Mouse (Mus musculus) stomach, embryonic 14.5 days (tissue): ENCODE results near the gene Slc10a4. TPM values are rescaled to one million over a fixed set of nuclear protein-coding genes. Genes with fewer than 3 reads are reported as not detected.

Source experiments
- ATAC-seq: fragments of 200-750 bp; cut with Nextera tagmentation; 2 replicates; pipeline ENCODE4 v1.8.0; 2017; ENCODE audit warnings: low read depth, moderate TSS enrichment; ENCODE audit not compliant: insufficient number of reproducible peaks, insufficient read depth, low FRiP score
- H3K27ac ChIP-seq: fragments of 300-500 bp; sonication (generic); 2 replicates; pipeline ENCODE4 v1.5.1; 2014; ENCODE audit warnings: mild to moderate bottlenecking, low read length, moderate library complexity, mixed read lengths
- H3K27me3 ChIP-seq: fragments of 300-500 bp; sonication (generic); 2 replicates; pipeline ENCODE4 v1.6.1; 2014; ENCODE audit warnings: low read length, control low read depth, mixed read lengths; ENCODE audit not compliant: control insufficient read depth, insufficient read depth
- H3K36me3 ChIP-seq: fragments of 300-500 bp; sonication (generic); 2 replicates; pipeline ENCODE4 v1.6.1; 2014; ENCODE audit warnings: mild to moderate bottlenecking, control low read depth, low read length, moderate library complexity, mixed read lengths; ENCODE audit not compliant: control insufficient read depth, insufficient read depth
- H3K4me1 ChIP-seq: fragments of 300-500 bp; sonication (generic); 2 replicates; pipeline ENCODE4 v1.6.1; 2014; ENCODE audit warnings: low read length, control low read depth, mixed read lengths; ENCODE audit not compliant: control insufficient read depth, insufficient read depth
- H3K4me2 ChIP-seq: fragments of 300-500 bp; sonication (generic); replicated peaks from 2 replicates; pipeline ENCODE4 v1.6.1; 2014; ENCODE audit warnings: low read depth, low read length, control low read depth
- H3K4me3 ChIP-seq: fragments of 300-500 bp; sonication (generic); 2 replicates; pipeline ENCODE4 v1.5.1; 2014; ENCODE audit warnings: low read depth, low read length, control low read depth
- H3K9ac ChIP-seq: fragments of 300-500 bp; sonication (generic); replicated peaks from 2 replicates; pipeline ENCODE4 v1.6.1; 2014; ENCODE audit warnings: low read depth, mild to moderate bottlenecking, control low read depth, low read length, moderate library complexity, mixed read lengths
- H3K9me3 ChIP-seq: fragments of 300-500 bp; sonication (generic); 2 replicates; pipeline ENCODE4 v1.6.1; 2016; ENCODE audit warnings: low read depth, low read length, control low read depth; ENCODE audit not compliant: control insufficient read depth
- WGBS: fragments of 180-500 bp; shearing (Covaris S2); extraction: QIAGEN DNeasy Blood & Tissue Kit; methylation state at CpG from one replicate; pipeline ENCODE4 v1.1.7; 2014; 5-methylcytosine and 5-hydroxymethylcytosine counted together
- polyA plus RNA-seq: library from polyadenylated mRNA; unstranded; fragments of >200 nt; fragmentation: Nextera tagmentation; extraction: Ambion mirVana; gene quantifications from 2 replicates; pipeline ENCODE4 v1.2.1, GENCODE M21; 2014

Gene Slc10a4
- polyA plus RNA-seq, 1 experiment from 2014 or later = 14.2 TPM

DNA sequence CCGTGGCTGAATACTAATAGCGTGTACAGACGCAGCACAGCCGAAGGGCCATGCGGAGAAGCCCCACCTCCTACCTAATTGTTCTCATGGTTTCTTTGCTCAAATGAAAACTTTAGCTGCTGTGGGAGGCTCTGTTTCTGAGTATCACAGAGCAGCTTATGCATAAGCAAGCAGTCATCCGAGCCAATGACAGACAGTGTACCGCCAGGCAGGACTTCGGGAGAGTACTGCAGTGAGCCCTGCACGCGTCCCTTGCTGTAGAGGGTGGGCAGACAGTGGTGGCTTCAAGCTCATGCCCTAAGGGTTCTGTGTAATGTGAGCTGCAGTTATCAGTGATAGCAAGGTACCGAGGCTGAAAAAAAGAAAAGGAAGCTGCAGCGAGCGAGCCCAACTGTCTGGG, 22.0 kb downstream of the Slc10a4 start:
- Histone ChIP-seq H3K4me3 (no peak overlapping the region), H3K27me3 (no peaks in the 10 kb centered on the region), H3K9me3 (no peaks in the 10 kb centered on the region), H3K36me3 (peaks cover 31% of the 10 kb centered on the region), H3K4me1 (no peaks in the 10 kb centered on the region), H3K9ac (no peak overlapping the region), H3K4me2 (no peak overlapping the region), H3K27ac (no peak overlapping the region)
- WGBS = 76% methylated on average over 13 of the region's 13 CpGs
- ATAC-seq = no peak

- Histone ChIP-seq H3K9ac (no peak overlapping the region), H3K27me3 (no peaks in the 10 kb centered on the region), H3K27ac (no peak overlapping the region), H3K4me3 (no peak overlapping the region), H3K9me3 (no peaks in the 10 kb centered on the region), H3K4me1 (no peaks in the 10 kb centered on the region), H3K4me2 (no peak overlapping the region), H3K36me3 (peaks cover 38% of the 10 kb centered on the region)
- ATAC-seq = no peak
- 82% methylated on average over 11 of the region's 11 CpGs for WGBS
These were observed 25.8 kb downstream of the Slc10a4 start for GRCm38 (mm10) chr5:73032481-73032880.

GRCm38 (mm10) chr5:73044055-73044454, 37.4 kb downstream of the Slc10a4 start:
- Histone ChIP-seq H3K4me3 (no peak overlapping the region), H3K4me2 (no peak overlapping the region), H3K27ac (no peak overlapping the region), H3K4me1 (no peaks in the 10 kb centered on the region), H3K9ac (no peak overlapping the region), H3K27me3 (no peaks in the 10 kb centered on the region), H3K36me3 (peaks cover 30% of the 10 kb centered on the region), H3K9me3 (peaks cover 3% of the 10 kb centered on the region; the same call in 1 of the 2 replicates)
- 99% methylated on average over 2 of the region's 2 CpGs for WGBS
- no peak for ATAC-seq

DNA sequence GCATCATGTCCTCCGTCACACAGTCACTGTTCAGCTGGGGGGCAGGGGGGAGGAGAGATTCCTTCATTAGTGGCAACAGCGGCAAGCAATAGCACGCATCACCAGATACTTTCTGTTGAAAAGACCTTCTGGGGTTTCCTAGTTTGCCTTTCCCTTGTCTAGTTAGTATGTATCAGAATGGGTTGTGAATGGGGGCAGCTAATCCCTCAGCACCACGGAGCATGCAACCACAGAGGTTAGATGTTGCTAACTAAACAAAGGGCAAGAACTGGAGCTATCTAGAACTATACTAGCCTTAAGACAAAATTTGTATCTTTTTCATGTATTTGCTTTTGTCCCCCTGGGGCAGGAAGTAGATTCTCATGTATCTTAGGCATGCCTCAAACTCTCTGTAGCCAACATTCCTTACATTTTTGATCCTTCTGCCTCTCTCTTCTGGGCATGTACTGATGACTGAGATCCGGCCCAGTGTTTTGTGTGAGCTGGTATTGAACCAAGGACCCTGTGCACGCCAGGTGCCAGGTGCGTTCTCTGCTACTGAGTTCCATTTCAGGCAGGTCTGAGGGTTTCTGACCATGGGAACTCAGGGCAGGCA, 41.1 kb downstream of the Slc10a4 start:
- H3K27me3 ChIP-seq = no peaks in the 10 kb centered on the region
- ATAC-seq = no peak
- H3K27ac ChIP-seq = no peak overlapping the region
- H3K4me3 ChIP-seq = no peak overlapping the region
- 68% methylated on average over 7 of the region's 7 CpGs for whole genome bisulfite sequencing
- H3K36me3 ChIP-seq = peaks cover 50% of the 10 kb centered on the region
- no peaks in the 10 kb centered on the region for H3K4me1 ChIP-seq
- H3K9me3 ChIP-seq = peaks cover 3% of the 10 kb centered on the region; the same call in 1 of the 2 replicates
- no peak overlapping the region for H3K4me2 ChIP-seq
- no peak overlapping the region for H3K9ac ChIP-seq

DNA sequence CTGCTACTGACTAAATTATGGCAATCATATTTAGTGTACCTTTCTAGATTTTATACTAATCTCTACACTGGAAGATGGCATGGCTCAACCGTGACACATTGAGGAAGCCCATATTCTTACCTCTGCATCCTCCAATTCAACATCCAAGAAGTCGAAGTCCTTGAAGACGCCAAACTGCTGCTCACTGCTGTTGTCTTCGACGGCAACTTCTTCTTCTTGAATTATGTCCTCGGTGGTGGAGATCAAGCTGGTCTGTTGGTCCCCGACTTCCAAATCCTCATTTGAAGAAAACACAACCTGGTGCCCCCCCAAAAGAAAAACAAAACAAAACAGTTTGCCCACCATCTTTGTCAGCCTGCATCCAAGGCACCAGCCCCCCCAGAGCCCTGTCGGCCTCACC, 47.2 kb downstream of the Slc10a4 start:
- Histone ChIP-seq H3K27me3 (no peaks in the 10 kb centered on the region), H3K4me1 (no peaks in the 10 kb centered on the region), H3K36me3 (peaks cover 55% of the 10 kb centered on the region), H3K4me2 (no peak overlapping the region), H3K4me3 (no peak overlapping the region), H3K27ac (no peak overlapping the region), H3K9ac (no peak overlapping the region), H3K9me3 (no peaks in the 10 kb centered on the region)
- no peak for ATAC-seq
- WGBS = 94% methylated on average over 8 of the region's 8 CpGs

GRCm38 (mm10) chr5:73056457-73056856, 49.8 kb downstream of the Slc10a4 start:
- Histone ChIP-seq H3K4me3 (no peak overlapping the region), H3K4me1 (no peaks in the 10 kb centered on the region), H3K9me3 (no peaks in the 10 kb centered on the region), H3K36me3 (peaks cover 44% of the 10 kb centered on the region), H3K27me3 (no peaks in the 10 kb centered on the region), H3K27ac (no peak overlapping the region), H3K4me2 (no peak overlapping the region), H3K9ac (no peak overlapping the region)
- WGBS = 91% methylated on average over 6 of the region's 6 CpGs
- ATAC-seq = no peak

GRCm38 (mm10) chr5:73056937-73057336, 50.3 kb downstream of the Slc10a4 start:
- Histone ChIP-seq H3K9ac (no peak overlapping the region), H3K4me3 (no peak overlapping the region), H3K4me1 (no peaks in the 10 kb centered on the region), H3K9me3 (no peaks in the 10 kb centered on the region), H3K27me3 (no peaks in the 10 kb centered on the region), H3K4me2 (no peak overlapping the region), H3K36me3 (peaks cover 39% of the 10 kb centered on the region), H3K27ac (no peak overlapping the region)
- 80% methylated on average over 5 of the region's 5 CpGs for WGBS
- ATAC-seq = no peak

GRCm38 (mm10) chr5:73061506-73062155, 54.9 kb downstream of the Slc10a4 start:
- H3K36me3 ChIP-seq = peaks cover 23% of the 10 kb centered on the region
- no peak for ATAC-seq
- WGBS = 75% methylated on average over 11 of the region's 11 CpGs

More at GRCm38 (mm10) chr5:73061506-73062155, 54.9 kb downstream of the Slc10a4 start:
- H3K27ac ChIP-seq = no peak overlapping the region
- no peaks in the 10 kb centered on the region for H3K9me3 ChIP-seq
- no peak overlapping the region for H3K4me3 ChIP-seq
- no peaks in the 10 kb centered on the region for H3K4me1 ChIP-seq
- H3K4me2 ChIP-seq = no peak overlapping the region
- H3K9ac ChIP-seq = no peak overlapping the region
- H3K27me3 ChIP-seq = no peaks in the 10 kb centered on the region
